ENCODE assay signal across 9 mouse cellular contexts in genomic region chr3:149219381-149220303, GRCm38 (mm10).
DNase-seq lines count a peak whose midpoint lies in the region; ATAC-seq lines count a peak whose summit lies in the region.
"Had no signal": no experiment of that assay in that cellular context is flagged by ENCODE, and none has a peak within 500 bp of the region (broad histone marks: within the 10 kb centered on the region; RNA-seq: fewer than 3 reads in every experiment).

No protein-coding gene starts in this region.

- H3K4me2 ChIP-seq in forebrain, embryonic 13.5 days: no peak overlapping the region
- H3K4me2 ChIP-seq in forebrain, embryonic 12.5 days: no peak overlapping the region
- no peak overlapping the region for H3K4me2 ChIP-seq in kidney, embryonic 15.5 days
- H3K4me2 ChIP-seq: midbrain, embryonic 12.5 days had no signal

- no peak overlapping the region for H3K9ac ChIP-seq in forebrain, embryonic 13.5 days
- no peak overlapping the region for H3K9ac ChIP-seq in forebrain, embryonic 12.5 days
- H3K9ac ChIP-seq in kidney, embryonic 15.5 days: no peak overlapping the region
- H3K9ac ChIP-seq: midbrain, embryonic 12.5 days had no signal

- H3K27me3 ChIP-seq in forebrain, embryonic 13.5 days: peaks cover 6% of the 10 kb centered on the region; the same call in 1 of the 2 replicates
- peaks cover 7% of the 10 kb centered on the region; the same call in 1 of the 2 replicates for H3K27me3 ChIP-seq in forebrain, embryonic 12.5 days
- no peaks in the 10 kb centered on the region for H3K27me3 ChIP-seq in kidney, embryonic 15.5 days

- 19% methylated on average over 14 of the region's 14 CpGs for WGBS in forebrain, embryonic 13.5 days
- WGBS in forebrain, embryonic 12.5 days: 21% methylated on average over 14 of the region's 14 CpGs
- 46% methylated on average over 14 of the region's 14 CpGs for WGBS in kidney, embryonic 15.5 days

- H3K9me3 ChIP-seq in forebrain, embryonic 13.5 days (replicated peaks): no peaks in the 10 kb centered on the region
- H3K9me3 ChIP-seq in forebrain, embryonic 12.5 days: no peaks in the 10 kb centered on the region
- H3K9me3 ChIP-seq in kidney, embryonic 15.5 days (replicated peaks): no peaks in the 10 kb centered on the region
- H3K9me3 ChIP-seq: midbrain, embryonic 12.5 days had no signal

- DNase-seq in retina, postnatal 1 day: peak; percentile 28
- no peak for DNase-seq in retina, embryonic 14.5 days (ENCODE audit: low spot score)
- DNase-seq in cerebellum, adult 11 months: no peak
- DNase-seq in urinary bladder, postnatal 4 days (ENCODE audit: low spot score in 2 of 2): no peak

- peaks cover 6% of the 10 kb centered on the region for H3K4me1 ChIP-seq in forebrain, embryonic 13.5 days
- peaks cover 12% of the 10 kb centered on the region; the same call in 1 of the 2 replicates for H3K4me1 ChIP-seq in forebrain, embryonic 12.5 days
- peaks cover 22% of the 10 kb centered on the region for H3K4me1 ChIP-seq in kidney, embryonic 15.5 days

- no peak overlapping the region for H3K27ac ChIP-seq in forebrain, embryonic 13.5 days
- no peak overlapping the region for H3K27ac ChIP-seq in forebrain, embryonic 12.5 days
- H3K27ac ChIP-seq in kidney, embryonic 15.5 days: peak overlapping the region; percentile 48; the same call in 1 of the 2 replicates
- H3K27ac ChIP-seq: midbrain, embryonic 12.5 days had no signal

- H3K36me3 ChIP-seq in forebrain, embryonic 13.5 days (ENCODE audit: poor library complexity, severe bottlenecking): no peaks in the 10 kb centered on the region
- no peaks in the 10 kb centered on the region for H3K36me3 ChIP-seq in forebrain, embryonic 12.5 days (replicated peaks)
- no peaks in the 10 kb centered on the region for H3K36me3 ChIP-seq in kidney, embryonic 15.5 days
- H3K36me3 ChIP-seq: midbrain, embryonic 12.5 days had no signal

- peak; percentile 55; the same call in 1 of the 2 replicates for ATAC-seq in forebrain, embryonic 13.5 days
- ATAC-seq in forebrain, embryonic 12.5 days (ENCODE audit: low FRiP score): no peak; the same call in 1 of the 2 replicates
- ATAC-seq in kidney, embryonic 15.5 days (replicated peaks; ENCODE audit: low FRiP score): peak; percentile 40; the same call in 1 of the 2 replicates
- ATAC-seq in monocyte, adult 5-6 weeks (replicated peaks; ENCODE audit: insufficient number of reproducible peaks, low FRiP score, low TSS enrichment, poor library complexity, severe bottlenecking): no peak

- no peak overlapping the region for H3K4me3 ChIP-seq in forebrain, embryonic 13.5 days
- no peak overlapping the region for H3K4me3 ChIP-seq in forebrain, embryonic 12.5 days (replicated peaks)
- H3K4me3 ChIP-seq in kidney, embryonic 15.5 days (replicated peaks): no peak overlapping the region
- H3K4me3 ChIP-seq: midbrain, embryonic 12.5 days had no signal

Comparison
In these comparisons a context has a peak if more than half of its experiments do, and no peak if none do; other contexts are left out.
1. ATAC-seq: peak in forebrain, embryonic 13.5 days (single experiment) and kidney, embryonic 15.5 days (single experiment); none in forebrain, embryonic 12.5 days (single experiment) and monocyte, adult 5-6 weeks (single experiment).